Mouse (Mus musculus) lung, embryonic 14.5 days (tissue): Measurements from ENCODE around the gene Kat6b. TPM values are rescaled to one million over a fixed set of nuclear protein-coding genes. Genes with fewer than 3 reads are reported as not detected.

ENCODE experiments used
- ATAC-seq: fragments of 200-750 bp; cut with Nextera tagmentation; 2 replicates; pipeline ENCODE4 v1.8.0; 2017; ENCODE audit warnings: mild to moderate bottlenecking, moderate TSS enrichment, moderate library complexity; ENCODE audit not compliant: insufficient read depth
- DNase-seq: peaks from one replicate; pipeline ENCODE4 v3.0.0-alpha.2; 2015
- H3K27ac ChIP-seq: fragments of 300-500 bp; sonication (generic); 2 replicates; pipeline ENCODE4 v1.5.1; 2014; ENCODE audit warnings: low read depth, mild to moderate bottlenecking, moderate library complexity
- H3K27me3 ChIP-seq: fragments of 300-500 bp; sonication (generic); 2 replicates; pipeline ENCODE4 v1.6.1; 2014; ENCODE audit warnings: low read length, control low read depth; ENCODE audit not compliant: insufficient read depth
- H3K36me3 ChIP-seq: fragments of 300-500 bp; sonication (generic); 2 replicates; pipeline ENCODE4 v1.6.1; 2014; ENCODE audit warnings: control low read depth; ENCODE audit not compliant: insufficient read depth
- H3K4me1 ChIP-seq: fragments of 300-500 bp; sonication (generic); 2 replicates; pipeline ENCODE4 v1.6.1; 2014; ENCODE audit warnings: antibody characterized with exemption, control low read depth; ENCODE audit not compliant: insufficient read depth
- H3K4me2 ChIP-seq: fragments of 300-500 bp; sonication (generic); 2 replicates; pipeline ENCODE4 v1.6.1; 2014; ENCODE audit warnings: mild to moderate bottlenecking
- H3K4me3 ChIP-seq: fragments of 300-500 bp; sonication (generic); 2 replicates; pipeline ENCODE4 v1.5.1; 2014; ENCODE audit warnings: low read depth, low read length
- H3K9ac ChIP-seq: fragments of 300-500 bp; sonication (generic); 2 replicates; pipeline ENCODE4 v1.6.1; 2014
- H3K9me3 ChIP-seq: fragments of 300-500 bp; sonication (generic); 2 replicates; pipeline ENCODE4 v1.6.1; 2016; ENCODE audit warnings: low read depth, low read length, control low read depth
- CTCF ChIP-seq: IDR thresholded peaks from 2 replicates; pipeline ENCODE4 v1.5.1; 2016; ENCODE audit warnings: antibody characterized with exemption, low read depth
- WGBS: fragments of 180-500 bp; shearing (Covaris S2); extraction: QIAGEN DNeasy Blood & Tissue Kit; methylation state at CpG from one replicate; pipeline ENCODE4 v1.1.7; 2014; 5-methylcytosine and 5-hydroxymethylcytosine counted together
- polyA plus RNA-seq: library from polyadenylated mRNA; unstranded; fragments of >200 nt; fragmentation: Nextera tagmentation; extraction: Ambion mirVana; gene quantifications from 2 replicates; pipeline ENCODE4 v1.2.1, GENCODE M21; 2014

The Kat6b gene
- polyA plus RNA-seq, 1 experiment from 2014 or later = 14.2 TPM

DNA sequence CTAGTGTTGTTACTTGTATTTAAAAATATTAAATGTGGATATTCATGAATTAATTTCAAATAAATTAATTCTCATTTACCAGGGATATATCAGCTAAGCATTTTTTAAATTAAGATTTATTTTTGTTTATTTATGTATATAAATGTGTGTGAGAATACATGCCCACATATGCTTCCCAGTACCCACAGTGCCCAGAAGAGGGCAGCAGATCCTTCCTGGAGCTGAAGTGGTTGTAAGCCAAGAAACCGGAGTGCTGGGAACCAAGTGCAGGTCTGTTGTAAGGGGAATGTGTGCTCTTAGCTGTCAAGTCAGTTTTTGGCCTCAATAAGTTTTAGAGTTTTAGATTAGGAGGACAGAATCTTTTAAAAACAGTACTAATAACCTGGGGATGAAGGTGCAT is 110.9 kb downstream of the Kat6b start:
- 97% methylated on average over 1 of the region's 1 CpGs for WGBS
- no peaks in the 10 kb centered on the region for H3K4me1 ChIP-seq
- no peak overlapping the region for H3K4me2 ChIP-seq
- TF ChIP-seq CTCF = peak; percentile 39
- DNase-seq = no peak
- no peak overlapping the region for H3K27ac ChIP-seq
- no peak for ATAC-seq
- H3K36me3 ChIP-seq = no peaks in the 10 kb centered on the region
- no peaks in the 10 kb centered on the region for H3K27me3 ChIP-seq
- H3K4me3 ChIP-seq = no peak overlapping the region
- H3K9me3 ChIP-seq = no peaks in the 10 kb centered on the region
- no peak overlapping the region for H3K9ac ChIP-seq

DNA sequence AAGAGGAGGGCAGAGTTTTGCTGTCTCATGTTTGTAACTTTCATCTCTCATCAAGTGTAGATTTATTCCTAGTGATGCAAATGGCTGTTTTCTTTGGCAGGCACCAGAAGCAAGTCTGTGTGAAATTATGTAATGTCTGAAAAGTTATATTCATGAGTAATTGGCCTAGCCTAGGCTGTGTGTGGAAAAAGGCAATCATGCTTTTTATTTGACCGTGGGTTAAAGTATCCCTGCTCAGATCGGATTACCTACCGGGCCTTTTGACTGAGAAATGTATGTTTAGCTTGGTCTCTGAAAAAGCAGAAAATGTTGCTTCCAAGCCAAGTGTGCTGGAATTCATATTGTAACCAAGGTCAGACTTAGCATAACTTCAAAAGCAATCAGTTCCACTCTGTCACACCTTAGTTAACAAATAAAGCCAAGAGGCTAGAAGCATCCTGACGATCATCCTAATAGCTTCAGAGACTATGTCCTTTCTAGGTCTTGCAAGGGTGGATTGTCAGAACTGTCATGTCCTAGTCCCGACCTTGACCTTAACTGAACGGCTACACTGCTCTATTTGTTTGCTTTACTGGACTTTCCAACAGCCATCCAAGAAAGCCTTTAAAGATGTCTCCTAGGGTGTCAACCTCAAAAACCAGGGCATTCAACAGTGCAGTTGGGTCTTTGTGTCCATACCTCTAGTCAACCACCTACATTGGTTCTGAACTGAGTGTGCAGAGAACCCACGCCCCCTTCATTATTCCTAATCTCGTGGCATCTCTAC is 111.9 kb downstream of the Kat6b start:
- 59% methylated on average over 8 of the region's 8 CpGs for WGBS
- Histone ChIP-seq H3K9ac (no peak overlapping the region), H3K36me3 (no peaks in the 10 kb centered on the region), H3K27ac (no peak overlapping the region), H3K9me3 (no peaks in the 10 kb centered on the region), H3K4me3 (no peak overlapping the region), H3K4me2 (no peak overlapping the region), H3K27me3 (no peaks in the 10 kb centered on the region), H3K4me1 (no peaks in the 10 kb centered on the region)
- no peak for TF ChIP-seq CTCF
- DNase-seq (no peak), ATAC-seq (no peak)

DNA sequence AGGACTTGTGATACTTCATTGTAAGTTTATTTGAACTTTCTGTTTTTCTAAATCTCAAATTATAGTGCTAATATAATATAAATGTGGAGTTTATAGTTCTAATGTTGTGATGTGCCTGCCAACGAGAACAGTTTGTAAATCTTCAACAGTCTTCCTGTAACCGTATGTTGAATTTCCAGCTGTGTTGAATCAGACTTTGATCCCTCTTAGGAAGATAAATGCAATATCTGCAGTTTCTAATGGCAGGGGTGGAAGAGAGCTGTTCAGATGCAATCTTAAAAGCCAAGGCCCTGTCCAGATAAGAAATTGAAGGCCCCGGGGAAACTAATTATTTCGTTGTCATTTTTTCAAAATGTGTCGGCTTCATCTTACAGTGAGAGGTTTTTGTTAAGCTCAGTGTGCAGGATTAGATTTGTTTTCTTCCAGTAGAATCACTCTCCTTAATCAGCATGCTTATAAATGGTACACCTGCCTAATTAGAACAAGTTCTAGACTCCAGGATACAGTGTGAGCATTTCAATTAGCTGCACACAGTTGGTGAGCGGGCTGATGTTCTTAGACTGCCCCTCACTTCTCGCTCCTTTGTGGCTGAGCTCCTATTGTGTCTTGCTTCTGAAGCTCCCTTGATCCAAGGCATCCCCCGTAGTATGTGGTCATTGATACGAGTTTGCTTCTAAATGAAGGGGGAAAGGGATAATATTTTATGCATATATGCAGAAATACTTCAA is 118.4 kb downstream of the Kat6b start:
- DNase-seq (peak; percentile 56), ATAC-seq (no peak; the same call in 1 of the 2 replicates)
- no peaks in the 10 kb centered on the region for H3K9me3 ChIP-seq
- no peak overlapping the region for H3K4me3 ChIP-seq
- H3K4me1 ChIP-seq = 0 out of 2 replicates have a peak, but pooled peaks cover 3% of the 10 kb centered on the region
- H3K4me2 ChIP-seq = no peak overlapping the region
- H3K27ac ChIP-seq = no peak overlapping the region
- no peaks in the 10 kb centered on the region for H3K27me3 ChIP-seq
- 54% methylated on average over 9 of the region's 9 CpGs for WGBS
- H3K36me3 ChIP-seq = no peaks in the 10 kb centered on the region
- no peak for TF ChIP-seq CTCF
- no peak overlapping the region for H3K9ac ChIP-seq

DNA sequence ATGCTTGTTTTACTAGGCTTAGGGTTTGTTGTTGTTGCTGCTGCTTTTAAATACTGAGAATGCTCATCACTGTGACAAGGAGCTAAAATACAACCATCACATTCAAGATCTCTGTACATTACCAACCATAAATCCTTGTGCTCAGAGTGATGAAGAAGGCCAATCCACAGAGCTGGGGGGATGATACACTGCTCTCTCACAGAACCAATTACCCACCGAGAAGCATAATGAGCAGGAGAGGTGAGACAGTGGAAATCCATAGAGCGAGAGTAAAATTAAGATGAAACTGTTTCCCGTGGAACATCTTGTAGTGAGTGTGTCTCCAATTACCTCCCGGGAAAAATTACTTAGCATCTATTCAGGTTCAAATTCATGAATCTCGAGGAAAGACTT is 118.9 kb downstream of the Kat6b start:
- WGBS = 75% methylated on average over 5 of the region's 5 CpGs
- no peak for DNase-seq

DNA sequence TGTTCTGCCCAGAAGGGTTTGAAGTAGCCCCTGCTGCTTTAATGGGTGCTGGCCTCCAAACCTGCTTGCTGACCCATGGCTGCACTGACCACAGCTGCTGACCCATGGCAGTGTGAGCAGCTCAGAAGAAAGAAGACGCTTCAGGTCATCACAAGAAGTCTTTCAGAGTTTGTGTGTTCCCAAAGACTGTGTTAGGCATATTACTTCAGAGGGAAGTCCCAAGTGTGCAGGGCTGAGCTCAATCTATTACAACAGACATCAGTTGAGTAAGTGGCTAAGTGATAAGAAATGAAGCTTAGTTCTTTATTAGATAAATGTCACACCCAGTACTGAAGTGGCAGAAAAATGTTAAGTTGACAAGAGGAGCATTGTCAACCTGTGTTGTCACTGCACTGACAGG is 119.4 kb downstream of the Kat6b start:
- Histone ChIP-seq H3K4me2 (no peak overlapping the region), H3K9ac (no peak overlapping the region), H3K4me3 (no peak overlapping the region), H3K36me3 (no peaks in the 10 kb centered on the region), H3K9me3 (no peaks in the 10 kb centered on the region), H3K4me1 (0 out of 2 replicates have a peak, but pooled peaks cover 3% of the 10 kb centered on the region), H3K27ac (no peak overlapping the region), H3K27me3 (no peaks in the 10 kb centered on the region)
- no peak for DNase-seq
- ATAC-seq = no peak
- no peak for TF ChIP-seq CTCF
- 59% methylated on average over 1 of the region's 1 CpGs for WGBS

More for the DNA sequence above, 118.9 kb downstream of the Kat6b start:
- Histone ChIP-seq H3K27ac (no peak overlapping the region), H3K9ac (no peak overlapping the region), H3K36me3 (no peaks in the 10 kb centered on the region), H3K4me3 (no peak overlapping the region), H3K27me3 (no peaks in the 10 kb centered on the region), H3K4me1 (0 out of 2 replicates have a peak, but pooled peaks cover 3% of the 10 kb centered on the region), H3K9me3 (no peaks in the 10 kb centered on the region), H3K4me2 (no peak overlapping the region)
- no peak for ATAC-seq
- TF ChIP-seq CTCF = no peak

DNA sequence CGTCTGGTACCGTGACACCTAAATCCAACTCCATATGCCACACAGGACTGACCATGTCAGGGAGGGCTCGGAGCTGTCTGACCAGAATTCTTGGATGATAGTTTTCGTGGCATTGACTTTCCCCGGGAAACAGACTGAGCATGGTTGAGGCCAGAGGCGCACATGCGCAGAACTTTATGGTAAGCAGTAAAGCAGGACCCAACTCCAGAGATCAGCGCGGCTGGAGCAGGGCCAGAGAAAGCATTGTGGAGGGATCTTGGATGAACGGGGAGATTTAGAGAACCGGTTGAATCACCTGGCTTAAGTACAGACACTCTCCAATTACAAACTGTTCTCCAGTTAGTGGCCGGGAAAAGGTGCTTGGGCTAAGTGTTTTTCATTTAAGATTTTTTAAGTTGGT is 120.9 kb downstream of the Kat6b start:
- WGBS = 74% methylated on average over 12 of the region's 12 CpGs
- DNase-seq = peak; percentile 41
- 0 out of 2 replicates have a peak, but pooled peaks cover 3% of the 10 kb centered on the region for H3K4me1 ChIP-seq

DNA sequence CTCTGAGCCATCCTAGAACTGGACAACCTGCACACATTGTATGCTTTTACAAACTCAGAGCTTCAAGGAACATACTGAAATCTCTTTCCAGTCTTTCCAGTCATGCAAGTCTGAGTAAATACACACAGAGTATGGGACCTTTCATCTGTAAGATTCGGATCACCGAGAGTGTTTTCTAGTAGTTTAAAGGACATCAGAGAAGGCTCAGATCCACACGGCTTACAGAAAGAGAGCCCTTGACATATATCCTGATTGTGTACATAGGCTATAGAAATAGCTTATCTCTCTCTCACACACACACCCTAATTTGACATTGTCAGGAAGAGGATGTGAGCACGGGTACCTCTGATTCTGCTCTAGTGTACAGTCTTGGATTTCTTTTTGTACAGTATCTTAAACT is 121.7 kb downstream of the Kat6b start:
- no peaks in the 10 kb centered on the region for H3K9me3 ChIP-seq
- no peak overlapping the region for H3K4me3 ChIP-seq
- H3K27me3 ChIP-seq = no peaks in the 10 kb centered on the region
- H3K4me2 ChIP-seq = no peak overlapping the region
- no peaks in the 10 kb centered on the region for H3K36me3 ChIP-seq
- TF ChIP-seq CTCF = no peak
- 23% methylated on average over 4 of the region's 4 CpGs for WGBS
- ATAC-seq (peak; percentile 60), DNase-seq (peak; percentile 34)
- H3K4me1 ChIP-seq = 0 out of 2 replicates have a peak, but pooled peaks cover 3% of the 10 kb centered on the region
- no peak overlapping the region for H3K9ac ChIP-seq
- H3K27ac ChIP-seq = no peak overlapping the region

More for the DNA sequence above, 120.9 kb downstream of the Kat6b start:
- H3K27me3 ChIP-seq = no peaks in the 10 kb centered on the region
- no peak overlapping the region for H3K9ac ChIP-seq
- H3K4me3 ChIP-seq = no peak overlapping the region
- no peak for ATAC-seq
- H3K36me3 ChIP-seq = no peaks in the 10 kb centered on the region
- H3K9me3 ChIP-seq = no peaks in the 10 kb centered on the region
- TF ChIP-seq CTCF = no peak
- no peak overlapping the region for H3K27ac ChIP-seq
- H3K4me2 ChIP-seq = no peak overlapping the region
